Mouse (Mus musculus) adrenal gland (tissue): ENCODE results near the gene Akap12.

Experiments used
- intact Hi-C: fragments of 180-260 bp; cut with DNase I; formaldehyde crosslinking; loops from one replicate; pipeline ENCODE4 v1.15.1; 2025

Gene Akap12

GRCm38 (mm10) chr10:4355882-4356451 is 89.8 kb downstream of the Akap12 start:
- intact Hi-C loops = no loop called here

GRCm38 (mm10) chr10:4356640-4357039 is 90.5 kb downstream of the Akap12 start:
- intact Hi-C loops = no loop called here

GRCm38 (mm10) chr10:4357435-4357834 is 91.3 kb downstream of the Akap12 start:
- intact Hi-C loops = no loop called here

GRCm38 (mm10) chr10:4364618-4365017 is 98.4 kb downstream of the Akap12 start:
- intact Hi-C loops = no loop called here

GRCm38 (mm10) chr10:4370105-4370504 is 103.9 kb downstream of the Akap12 start:
- intact Hi-C loops = no loop called here

GRCm38 (mm10) chr10:4372011-4372410 is 105.8 kb downstream of the Akap12 start:
- intact Hi-C loops = no loop called here

- intact Hi-C loops = no loop called here
Observed at GRCm38 (mm10) chr10:4373558-4373957, 107.4 kb downstream of the Akap12 start.

GRCm38 (mm10) chr10:4374239-4374638 is 108.1 kb downstream of the Akap12 start:
- intact Hi-C loops = no loop called here

- intact Hi-C loops = no loop called here
Observed at GRCm38 (mm10) chr10:4374734-4375133, 108.6 kb downstream of the Akap12 start.

GRCm38 (mm10) chr10:4375267-4375666 is 109.1 kb downstream of the Akap12 start:
- intact Hi-C loops = no loop called here

GRCm38 (mm10) chr10:4376461-4376860 is 110.3 kb downstream of the Akap12 start:
- intact Hi-C loops = no loop called here

- intact Hi-C loops = no loop called here
Observed at GRCm38 (mm10) chr10:4376931-4377330, 110.8 kb downstream of the Akap12 start.

- intact Hi-C loops = no loop called here
Observed at GRCm38 (mm10) chr10:4380748-4381147, 114.6 kb downstream of the Akap12 start.

GRCm38 (mm10) chr10:4384244-4384643 is 118.1 kb downstream of the Akap12 start:
- intact Hi-C loops = no loop called here

GRCm38 (mm10) chr10:4386609-4387591 is 120.7 kb downstream of the Akap12 start:
- intact Hi-C loops = no loop called here

- intact Hi-C loops = no loop called here
Observed at GRCm38 (mm10) chr10:4387701-4388383, 121.7 kb downstream of the Akap12 start, which contains the start of gene Zbtb2. Gene Zbtb2, minus strand, starts transcription at chr10:4388108.

GRCm38 (mm10) chr10:4388384-4388745 is 122.2 kb downstream of the Akap12 start:
- intact Hi-C loops = no loop called here

- intact Hi-C loops = no loop called here
Observed at GRCm38 (mm10) chr10:4389036-4389435, 122.9 kb downstream of the Akap12 start.

- intact Hi-C loops = loop anchor here (5.0 kb wide), 1 partner anchor 38 kb away; no protein-coding TSS in a partner anchor
Observed at GRCm38 (mm10) chr10:4389461-4390112, 123.4 kb downstream of the Akap12 start.

- intact Hi-C loops = loop anchor here (5.0 kb wide), 1 partner anchor 37 kb away; no protein-coding TSS in a partner anchor
Observed at GRCm38 (mm10) chr10:4390550-4390949, 124.4 kb downstream of the Akap12 start.

GRCm38 (mm10) chr10:4391076-4391475 is 124.9 kb downstream of the Akap12 start:
- intact Hi-C loops = loop anchor here (5.0 kb wide), 1 partner anchor 36 kb away; no protein-coding TSS in a partner anchor
